In the genomic region with DNA sequence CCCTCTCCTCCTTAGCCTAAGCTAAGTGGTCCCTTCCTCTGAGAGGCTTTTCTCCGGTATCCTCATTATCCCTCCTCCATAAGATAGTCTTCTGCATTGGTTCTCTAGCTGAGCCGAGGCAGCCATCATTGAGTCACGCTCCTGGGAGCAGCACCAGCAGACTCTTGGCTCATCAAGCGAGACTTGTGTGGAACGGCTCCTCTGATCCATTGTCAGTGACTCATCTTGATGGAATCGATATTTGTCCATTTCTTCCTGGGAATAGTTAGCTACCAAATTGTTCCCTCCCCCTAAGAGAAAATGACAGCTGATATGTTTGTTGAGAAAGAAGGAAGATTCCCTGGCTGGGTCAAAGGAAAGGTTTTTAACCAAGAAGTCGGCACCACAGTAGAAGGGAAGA, we compare ENCODE assay signal across 19 mouse cellular contexts. TPM values are rescaled to one million over a fixed set of nuclear protein-coding genes. Genes with fewer than 3 reads are reported as not detected.
"Had no signal": no experiment of that assay in that cellular context is flagged by ENCODE, and none has a peak within 500 bp of the region (broad histone marks: within the 10 kb centered on the region; RNA-seq: fewer than 3 reads in every experiment).

No protein-coding gene starts in this region.

- H3K36me3 ChIP-seq: liver, embryonic 15.5 days; lung, embryonic 15.5 days; midbrain, embryonic 12.5 days; neural tube, embryonic 13.5 days; neural tube, embryonic 15.5 days had no signal

- H3K4me1 ChIP-seq: liver, embryonic 15.5 days; neural tube, embryonic 13.5 days had no signal

- H3K27me3 ChIP-seq: liver, embryonic 15.5 days; lung, embryonic 15.5 days; neural tube, embryonic 13.5 days; neural tube, embryonic 15.5 days had no signal

- ATAC-seq: liver, postnatal 0 days; lung, postnatal 0 days had no signal

- H3K4me2 ChIP-seq: liver, embryonic 15.5 days; lung, embryonic 15.5 days; midbrain, embryonic 12.5 days; neural tube, embryonic 13.5 days; neural tube, embryonic 15.5 days had no signal

- H3K9me3 ChIP-seq: liver, embryonic 15.5 days; lung, embryonic 15.5 days; midbrain, embryonic 12.5 days; neural tube, embryonic 13.5 days; neural tube, embryonic 15.5 days had no signal

- H3K27ac ChIP-seq: liver, embryonic 15.5 days; lung, embryonic 15.5 days; macrophage; midbrain, embryonic 12.5 days; neural tube, embryonic 13.5 days; neural tube, embryonic 15.5 days had no signal

- H3K9ac ChIP-seq: liver, embryonic 15.5 days; liver, postnatal 0 days; lung, embryonic 15.5 days; midbrain, embryonic 12.5 days; neural tube, embryonic 13.5 days; neural tube, embryonic 15.5 days had no signal

- DNase-seq: liver, postnatal 0 days; lung, adult 2 months; lung, postnatal 14 days; lung, postnatal 36 days; midbrain, embryonic 14.5 days; right cerebral cortex, postnatal 14 days; spleen, adult 18-20 months; thymus, adult 18-20 months; thymus, postnatal 14 days; thymus, postnatal 36 days had no signal

- H3K4me3 ChIP-seq: liver, embryonic 15.5 days; lung, embryonic 15.5 days; megakaryocyte, embryonic 14.5 days; midbrain, embryonic 12.5 days; myocyte; neural tube, embryonic 13.5 days; neural tube, embryonic 15.5 days had no signal

RNA-seq across cellular contexts. Expression of a gene that starts 17.2 kb away (rescaled TPM):
- polyA plus RNA-seq: liver, postnatal 0 days; macrophage; myocyte had no signal
